Mouse (Mus musculus) gastrocnemius, postnatal 10 days (tissue): ENCODE measurements around the gene Hoxc13. TPM values are rescaled to one million over a fixed set of nuclear protein-coding genes. Genes with fewer than 3 reads are reported as not detected.

Source experiments
- DNase-seq: peaks from one replicate; pipeline ENCODE4 v3.0.0; 2021; ENCODE audit warnings: mixed read lengths
- total RNA-seq, 2 experiments: library from RNA; stranded (reverse); gene quantifications; 2 replicates each; pipeline ENCODE4 v1.2.3; 2021

Hoxc13 gene
- total RNA-seq, 2 experiments from 2014 or later, result not detected

- DNase-seq, result peak; percentile 68
Observed at GRCm38 (mm10) chr15:102963671-102964640, 43.1 kb downstream of the Hoxc13 start.

- no peak for DNase-seq
Observed at GRCm38 (mm10) chr15:102965003-102965891, 44.3 kb downstream of the Hoxc13 start.

GRCm38 (mm10) chr15:102965892-102966775, 45.2 kb downstream of the Hoxc13 start:
- DNase-seq, result peak; percentile 98

- peak; percentile 48 for DNase-seq
Observed at GRCm38 (mm10) chr15:102966776-102967311, 45.9 kb downstream of the Hoxc13 start, which contains the start of gene Hoxc10. Gene Hoxc10 (plus strand): TSS chr15:102966796.

GRCm38 (mm10) chr15:102967312-102967510, 46.3 kb downstream of the Hoxc13 start, which contains the start of gene Hoxc5:
Gene Hoxc5 (plus strand): TSS chr15:102967443.
- no peak for DNase-seq

GRCm38 (mm10) chr15:102967511-102968397, 46.9 kb downstream of the Hoxc13 start:
- DNase-seq, result peak; percentile 43

GRCm38 (mm10) chr15:102969296-102969695, 48.4 kb downstream of the Hoxc13 start:
- no peak for DNase-seq

GRCm38 (mm10) chr15:102970740-102971139, 49.8 kb downstream of the Hoxc13 start:
- no peak for DNase-seq

GRCm38 (mm10) chr15:102972254-102972653, 51.4 kb downstream of the Hoxc13 start:
- no peak for DNase-seq

GRCm38 (mm10) chr15:102972753-102973152, 51.9 kb downstream of the Hoxc13 start:
- no peak for DNase-seq

- DNase-seq, result no peak
Observed at GRCm38 (mm10) chr15:102975034-102975433, 54.1 kb downstream of the Hoxc13 start.

GRCm38 (mm10) chr15:102975688-102976111, 54.8 kb downstream of the Hoxc13 start:
- DNase-seq, result no peak

GRCm38 (mm10) chr15:102976171-102976570, 55.3 kb downstream of the Hoxc13 start, which contains the start of gene Hoxc9:
Gene Hoxc9 (plus strand): TSS chr15:102976439.
- no peak for DNase-seq

GRCm38 (mm10) chr15:102976631-102977422, 55.9 kb downstream of the Hoxc13 start:
- no peak for DNase-seq

GRCm38 (mm10) chr15:102977423-102977974, 56.6 kb downstream of the Hoxc13 start:
- no peak for DNase-seq
